Mouse (Mus musculus) neural tube, embryonic 15.5 days (tissue): ENCODE results near the gene Zfp219. TPM values are rescaled to one million over a fixed set of nuclear protein-coding genes. Genes with fewer than 3 reads are reported as not detected.
"Not testable (repeated sequence)": the region's sequence is repeated elsewhere in the genome, so short reads cannot be mapped to it uniquely, and the experiment has no call there.

Experiments
- ATAC-seq: fragments of 200-750 bp; cut with Nextera tagmentation; 2 replicates; pipeline ENCODE4 v1.8.0; 2017; ENCODE audit warnings: mild to moderate bottlenecking, moderate TSS enrichment, moderate library complexity; ENCODE audit not compliant: low FRiP score
- H3K27ac ChIP-seq: fragments of 300-500 bp; sonication (generic); replicated peaks from 2 replicates; pipeline ENCODE4 v1.5.1; 2015; ENCODE audit warnings: mild to moderate bottlenecking, inconsistent platforms
- H3K27me3 ChIP-seq: fragments of 300-500 bp; sonication (generic); replicated peaks from 2 replicates; pipeline ENCODE4 v1.6.1; 2015; ENCODE audit warnings: inconsistent platforms
- H3K36me3 ChIP-seq: fragments of 300-500 bp; sonication (generic); 2 replicates; pipeline ENCODE4 v1.6.1; 2015; ENCODE audit warnings: inconsistent platforms
- H3K4me1 ChIP-seq: fragments of 300-500 bp; sonication (generic); 2 replicates; pipeline ENCODE4 v1.6.1; 2015; ENCODE audit warnings: inconsistent platforms
- H3K4me2 ChIP-seq: fragments of 300-500 bp; sonication (generic); 2 replicates; pipeline ENCODE4 v1.6.1; 2015; ENCODE audit warnings: inconsistent platforms, mild to moderate bottlenecking, moderate library complexity
- H3K4me3 ChIP-seq: fragments of 300-500 bp; sonication (generic); replicated peaks from 2 replicates; pipeline ENCODE4 v1.5.1; 2015; ENCODE audit warnings: mild to moderate bottlenecking, inconsistent platforms
- H3K9ac ChIP-seq: fragments of 300-500 bp; sonication (generic); replicated peaks from 2 replicates; pipeline ENCODE4 v1.6.1; 2015; ENCODE audit warnings: mild to moderate bottlenecking, inconsistent platforms
- H3K9me3 ChIP-seq: fragments of 300-500 bp; sonication (generic); replicated peaks from 2 replicates; pipeline ENCODE4 v1.6.1; 2016; ENCODE audit warnings: inconsistent platforms
- WGBS: fragments of 180-500 bp; shearing (Covaris S2); methylation state at CpG from one replicate; pipeline ENCODE4 v1.1.7; 2015; ENCODE audit warnings: mixed read lengths; 5-methylcytosine and 5-hydroxymethylcytosine counted together
- polyA plus RNA-seq: library from polyadenylated mRNA; unstranded; fragments of >200 nt; fragmentation: Nextera tagmentation; extraction: Ambion mirVana; gene quantifications from 2 replicates; pipeline ENCODE4 v1.2.1, GENCODE M21; 2015

Gene Zfp219
- polyA plus RNA-seq: 25.3 and 28.6 TPM in 2 replicates

DNA sequence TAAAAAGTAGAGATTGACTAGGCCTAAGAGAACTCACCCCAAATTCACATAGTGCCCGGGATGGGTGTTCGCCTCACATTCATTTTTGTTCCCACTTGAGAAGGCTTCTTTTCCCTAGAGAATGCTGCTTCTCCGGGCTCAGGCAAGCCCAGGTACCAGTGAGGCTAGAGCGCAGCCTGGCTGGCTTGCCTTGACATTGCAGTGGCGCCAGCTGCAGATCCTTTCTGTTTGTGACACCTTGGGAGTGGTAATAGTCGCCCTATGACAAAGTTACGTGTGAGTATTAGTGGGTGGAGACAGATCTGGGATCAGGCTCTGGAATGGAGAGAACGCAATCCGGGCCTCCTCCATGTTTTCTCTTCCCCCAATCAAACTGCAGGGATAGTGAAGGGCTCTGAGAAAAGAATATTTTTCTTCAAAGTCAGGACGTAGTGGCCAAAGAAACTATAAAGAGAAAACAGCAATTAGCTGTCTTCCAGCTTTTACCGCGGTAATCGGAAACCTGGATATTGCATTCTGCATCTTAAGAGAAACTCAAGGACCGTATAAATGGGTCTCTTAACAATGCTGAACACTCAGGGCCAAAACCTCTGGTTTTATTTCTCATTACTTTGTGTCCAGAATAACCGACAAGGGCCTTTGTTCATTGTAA is at the start of gene Zfp219:
Zfp219 (minus strand) TSS at position 248 of the 652 bp plus-strand sequence.
- peak; percentile 73 for ATAC-seq
- 3% methylated on average over 15 of the region's 15 CpGs for WGBS
- H3K27me3 ChIP-seq: no peaks in the 10 kb centered on the region
- peak within 1 kb of the TSS; percentile 99 for H3K27ac ChIP-seq
- peak within 1 kb of the TSS; percentile 94 for H3K9ac ChIP-seq
- peak within 1 kb of the TSS; percentile 66 for H3K4me2 ChIP-seq
- H3K4me1 ChIP-seq: peaks cover 55% of the 10 kb centered on the region
- H3K9me3 ChIP-seq: no peaks in the 10 kb centered on the region
- H3K4me3 ChIP-seq: peak within 1 kb of the TSS; percentile 72
- H3K36me3 ChIP-seq: no peaks in the 10 kb centered on the region

DNA sequence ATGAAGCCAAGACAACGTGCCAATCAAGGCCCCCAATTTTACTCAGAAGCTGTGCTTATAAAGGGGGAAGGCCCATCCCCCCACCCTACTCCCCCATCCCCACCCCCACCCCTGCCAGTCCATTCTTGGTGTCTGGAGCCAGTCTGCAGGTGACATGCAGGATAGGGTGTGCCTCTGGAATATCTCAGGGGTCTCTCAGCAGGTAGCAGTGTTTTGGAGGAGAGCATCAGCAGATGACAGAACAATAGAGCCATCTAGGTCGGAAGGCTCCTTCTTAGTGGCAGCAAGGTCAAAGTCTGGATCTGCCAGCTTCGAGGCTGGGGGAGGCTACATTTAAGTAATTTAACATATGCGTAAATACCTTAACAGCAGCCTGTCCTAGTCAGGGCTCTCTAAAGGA is 45.6 kb upstream of the Zfp219 start:
- Histone ChIP-seq H3K36me3 (peaks cover 2% of the 10 kb centered on the region), H3K4me1 (no peaks in the 10 kb centered on the region), H3K9me3 (no peaks in the 10 kb centered on the region), H3K4me2 (no peak overlapping the region), H3K27me3 (no peaks in the 10 kb centered on the region), H3K4me3 (no peak overlapping the region), H3K9ac (no peak overlapping the region), H3K27ac (no peak overlapping the region)
- 62% methylated on average over 4 of the region's 4 CpGs for WGBS
- ATAC-seq: no peak

DNA sequence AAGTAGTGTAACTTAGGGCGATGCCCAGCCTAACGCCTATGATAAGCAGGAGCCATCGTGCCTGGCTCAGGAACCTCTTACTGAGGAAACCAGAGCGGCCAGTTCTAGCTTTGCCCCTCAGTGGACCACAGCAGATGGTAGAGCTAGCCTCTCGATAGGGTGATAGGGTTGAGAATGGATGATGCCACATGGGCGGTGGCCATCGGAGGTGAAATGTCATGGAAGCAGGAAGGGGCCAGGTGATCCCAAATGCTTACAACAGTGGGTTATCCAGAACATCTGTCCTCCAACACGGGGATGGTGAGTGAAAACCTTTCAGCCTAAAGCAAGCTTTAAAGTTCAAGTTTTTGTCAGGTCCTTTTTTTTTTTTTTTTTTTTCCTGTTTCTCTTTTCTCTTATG is 41.3 kb upstream of the Zfp219 start:
- H3K27ac ChIP-seq: no peak overlapping the region
- H3K4me3 ChIP-seq: no peak overlapping the region
- no peak overlapping the region for H3K9ac ChIP-seq
- H3K36me3 ChIP-seq: no peaks in the 10 kb centered on the region
- no peaks in the 10 kb centered on the region for H3K4me1 ChIP-seq
- H3K9me3 ChIP-seq: no peaks in the 10 kb centered on the region
- no peak overlapping the region for H3K4me2 ChIP-seq
- H3K27me3 ChIP-seq: no peaks in the 10 kb centered on the region
- 84% methylated on average over 8 of the region's 8 CpGs for WGBS
- ATAC-seq: no peak

DNA sequence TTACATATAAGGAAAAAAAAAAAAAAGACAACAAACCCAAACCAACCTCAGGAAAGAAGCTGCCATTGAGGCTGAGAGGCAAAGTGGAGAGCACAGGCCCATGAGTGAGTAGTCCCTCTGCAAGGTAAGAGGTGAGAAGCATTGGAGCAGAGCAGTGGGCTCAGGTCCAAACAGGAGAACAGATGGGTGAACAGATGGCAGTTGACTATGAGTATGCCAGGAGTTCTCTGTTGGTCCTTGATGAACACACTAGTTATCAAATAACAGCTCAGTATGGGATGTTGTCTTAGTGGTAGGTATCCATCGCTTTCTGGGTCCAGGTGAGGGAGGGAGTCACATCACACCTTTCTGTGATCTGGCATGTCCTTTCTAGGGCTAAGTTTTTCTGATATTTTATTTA is 40.3 kb upstream of the Zfp219 start:
- Histone ChIP-seq H3K4me3 (no peak overlapping the region), H3K9me3 (no peaks in the 10 kb centered on the region), H3K4me1 (no peaks in the 10 kb centered on the region), H3K36me3 (no peaks in the 10 kb centered on the region), H3K9ac (no peak overlapping the region), H3K27me3 (no peaks in the 10 kb centered on the region), H3K27ac (no peak overlapping the region), H3K4me2 (no peak overlapping the region)
- no peak for ATAC-seq
- 91% methylated on average over 1 of the region's 1 CpGs for WGBS

DNA sequence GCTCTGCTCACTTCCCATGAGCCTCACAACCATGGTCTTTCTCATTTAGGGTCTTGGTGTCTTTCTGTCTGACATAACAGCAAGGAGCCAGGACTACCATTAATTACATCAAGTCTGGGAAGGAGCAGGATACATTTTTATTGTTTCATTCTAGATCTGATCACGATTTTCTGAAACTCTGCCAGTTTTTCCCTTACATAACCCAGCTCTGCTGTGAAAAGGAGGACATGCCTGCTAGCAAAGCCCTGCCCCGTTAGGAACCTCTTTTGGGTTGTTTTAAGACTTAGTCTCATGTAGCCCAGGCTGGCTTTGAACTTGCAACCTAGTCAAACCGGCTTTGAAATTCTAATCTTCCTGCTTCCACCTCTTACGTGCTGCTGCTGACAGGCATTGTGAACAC is 39.4 kb upstream of the Zfp219 start:
- Histone ChIP-seq H3K4me3 (no peak overlapping the region), H3K9ac (no peak overlapping the region), H3K4me2 (no peak overlapping the region), H3K27me3 (no peaks in the 10 kb centered on the region), H3K4me1 (no peaks in the 10 kb centered on the region), H3K9me3 (no peaks in the 10 kb centered on the region), H3K36me3 (no peaks in the 10 kb centered on the region), H3K27ac (no peak overlapping the region)
- 71% methylated on average over 4 of the region's 4 CpGs for WGBS
- no peak for ATAC-seq

DNA sequence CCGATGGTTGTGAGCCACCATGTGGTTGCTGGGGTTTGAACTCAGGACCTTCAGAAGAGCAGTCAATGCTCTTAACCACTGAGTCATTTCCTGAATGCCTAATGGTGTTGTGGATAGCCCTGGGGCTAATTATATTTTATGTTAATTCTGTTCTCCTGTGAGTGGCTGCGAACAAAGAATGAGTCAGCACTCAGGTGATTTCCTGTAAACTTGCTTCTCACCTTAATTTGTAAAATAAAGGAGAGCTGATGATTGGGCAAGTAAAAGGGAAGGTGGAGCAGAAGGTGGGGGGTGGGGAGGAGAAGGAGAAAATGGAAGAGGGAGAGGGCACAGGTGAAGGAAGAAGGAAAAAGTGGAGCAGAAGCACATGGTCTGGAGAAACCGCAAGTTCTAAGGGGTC is 32.2 kb upstream of the Zfp219 start:
- not testable (repeated sequence) for H3K4me3 ChIP-seq, H3K36me3 ChIP-seq, H3K27ac ChIP-seq, H3K4me2 ChIP-seq, H3K4me1 ChIP-seq, H3K9ac ChIP-seq, H3K9me3 ChIP-seq, H3K27me3 ChIP-seq, ATAC-seq
- 86% methylated on average over 3 of the region's 3 CpGs for WGBS

DNA sequence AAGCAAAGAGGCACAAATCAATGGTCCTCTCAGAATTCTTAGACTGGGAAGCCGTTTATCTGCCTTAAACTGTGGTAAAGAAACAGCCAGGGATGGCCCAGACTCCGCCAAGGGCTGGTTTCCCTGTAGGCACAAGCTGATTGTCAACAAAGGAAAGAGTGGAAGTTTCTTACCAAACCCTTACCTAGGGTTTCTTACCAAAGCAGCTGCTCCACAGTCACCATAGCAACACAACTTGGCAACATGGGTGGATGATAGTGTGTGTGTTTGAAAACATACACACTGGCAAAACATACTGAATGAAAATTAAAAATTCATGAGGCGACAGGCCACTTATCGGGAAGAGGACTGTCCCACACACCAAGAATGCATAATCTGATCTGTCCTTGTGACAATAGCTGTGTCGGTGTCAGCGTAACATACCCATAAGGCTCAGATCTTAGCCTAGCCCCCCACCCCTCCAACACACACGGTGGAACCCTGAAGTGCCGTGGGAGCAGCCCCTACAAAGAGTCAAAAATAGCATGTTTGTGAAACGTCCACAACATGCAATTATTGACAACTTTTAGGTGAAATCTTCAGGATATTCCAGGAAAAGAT is 25.5 kb upstream of the Zfp219 start:
- H3K27me3 ChIP-seq: no peaks in the 10 kb centered on the region

DNA sequence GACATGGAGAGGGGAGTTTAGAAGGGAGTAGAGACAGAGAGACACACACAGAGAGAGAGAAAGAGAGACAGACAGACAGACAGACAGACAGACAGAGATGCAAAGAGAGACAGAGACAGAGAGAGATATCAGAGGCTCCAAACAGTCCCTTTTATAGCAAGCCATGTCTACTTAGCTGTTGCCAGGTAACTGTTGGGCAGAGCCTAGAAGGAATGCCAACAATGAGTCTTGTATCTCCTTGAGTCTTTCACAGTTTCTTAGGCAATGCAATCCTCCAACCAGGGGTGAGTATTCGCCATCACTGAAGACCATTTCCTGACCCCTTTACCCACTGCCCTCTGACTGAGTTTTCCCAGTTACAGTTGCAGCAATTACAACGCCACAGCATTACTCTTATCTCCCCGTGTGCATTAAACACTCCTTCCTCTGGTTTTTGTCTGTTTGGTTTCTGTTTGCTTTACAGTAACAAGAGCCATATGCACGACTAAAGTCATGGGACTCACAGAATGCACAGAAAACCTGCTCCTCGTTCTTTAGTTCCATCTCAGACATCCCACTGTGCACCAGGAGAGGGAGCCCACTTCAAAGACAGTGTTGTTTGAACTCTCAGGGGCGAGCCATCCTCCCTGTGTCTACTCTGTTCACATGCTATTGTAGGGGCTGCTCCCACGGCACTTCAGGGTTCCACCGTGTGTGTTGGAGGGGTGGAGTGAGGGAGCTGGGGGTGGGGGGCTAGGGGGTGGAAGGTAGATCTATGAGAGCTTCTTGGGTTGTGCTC is 24.6 kb upstream of the Zfp219 start:
- Histone ChIP-seq H3K4me3 (no peak overlapping the region), H3K4me1 (peaks cover 10% of the 10 kb centered on the region; the same call in 1 of the 2 replicates), H3K9ac (no peak overlapping the region), H3K4me2 (no peak overlapping the region), H3K27ac (no peak overlapping the region), H3K27me3 (no peaks in the 10 kb centered on the region), H3K36me3 (no peaks in the 10 kb centered on the region), H3K9me3 (no peaks in the 10 kb centered on the region)
- WGBS: 5% methylated on average over 8 of the region's 8 CpGs
- peak; percentile 65; the same call in 1 of the 2 replicates for ATAC-seq

More for the DNA sequence above, 25.5 kb upstream of the Zfp219 start:
- WGBS: 74% methylated on average over 9 of the region's 9 CpGs
- Histone ChIP-seq H3K36me3 (no peaks in the 10 kb centered on the region), H3K9ac (no peak overlapping the region), H3K27ac (no peak overlapping the region), H3K9me3 (no peaks in the 10 kb centered on the region), H3K4me3 (no peak overlapping the region), H3K4me2 (no peak overlapping the region), H3K4me1 (peaks cover 10% of the 10 kb centered on the region; the same call in 1 of the 2 replicates)
- ATAC-seq: no peak

DNA sequence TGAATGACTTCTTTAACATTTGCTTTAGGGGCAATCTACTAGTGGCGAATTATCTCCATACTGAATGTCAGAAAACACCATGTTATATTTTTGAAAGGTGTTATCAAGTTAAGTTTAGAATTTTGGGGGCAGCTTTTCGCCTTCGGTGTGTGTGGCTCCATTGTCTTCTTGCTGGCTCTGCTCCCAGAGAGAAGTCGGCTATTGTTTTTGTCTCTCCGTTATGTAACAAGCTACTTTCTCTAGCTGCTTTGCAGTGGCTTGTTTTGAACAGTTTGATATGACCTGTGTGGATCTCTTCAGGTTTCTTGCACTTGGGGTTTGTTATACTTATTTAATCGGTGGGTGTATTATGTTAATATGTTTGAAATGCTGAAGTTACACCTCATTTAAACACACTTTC is 22.9 kb upstream of the Zfp219 start:
- Histone ChIP-seq H3K27ac (no peak overlapping the region), H3K27me3 (no peaks in the 10 kb centered on the region), H3K9me3 (no peaks in the 10 kb centered on the region), H3K4me3 (no peak overlapping the region), H3K4me1 (peaks cover 10% of the 10 kb centered on the region; the same call in 1 of the 2 replicates), H3K9ac (no peak overlapping the region), H3K36me3 (no peaks in the 10 kb centered on the region), H3K4me2 (no peak overlapping the region)
- ATAC-seq: no peak
- 69% methylated on average over 6 of the region's 6 CpGs for WGBS

DNA sequence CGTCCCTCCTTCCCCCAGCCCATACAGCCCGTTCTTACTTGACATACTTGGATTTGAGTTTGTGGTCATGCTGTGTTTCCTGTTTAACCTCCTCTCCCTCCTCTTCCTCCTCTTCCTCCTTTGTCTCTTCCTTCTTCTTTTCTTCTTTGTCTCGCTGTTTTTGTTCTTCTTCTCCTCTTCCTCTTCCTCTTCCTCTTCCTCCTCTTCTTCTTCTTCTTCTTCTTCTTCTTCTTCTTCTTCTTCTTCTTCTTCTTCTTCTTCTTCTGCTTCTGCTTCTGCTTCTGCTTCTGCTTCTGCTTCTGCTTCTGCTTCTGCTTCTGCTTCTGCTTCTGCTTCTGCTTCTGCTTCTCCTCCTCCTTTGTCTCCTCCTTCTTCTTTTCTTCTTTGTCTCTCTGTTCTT is 21.8 kb upstream of the Zfp219 start, which contains the start of gene Olfr221:
Olfr221 (minus strand) TSS at position 101 of the 400 bp plus-strand sequence.
- H3K9ac ChIP-seq, ATAC-seq, H3K4me3 ChIP-seq, H3K36me3 ChIP-seq, H3K27ac ChIP-seq, H3K27me3 ChIP-seq, H3K4me2 ChIP-seq, H3K9me3 ChIP-seq: not testable (repeated sequence)
- 65% methylated on average over 3 of the region's 3 CpGs for WGBS
- H3K4me1 ChIP-seq: peaks cover 10% of the 10 kb centered on the region; the same call in 1 of the 2 replicates

DNA sequence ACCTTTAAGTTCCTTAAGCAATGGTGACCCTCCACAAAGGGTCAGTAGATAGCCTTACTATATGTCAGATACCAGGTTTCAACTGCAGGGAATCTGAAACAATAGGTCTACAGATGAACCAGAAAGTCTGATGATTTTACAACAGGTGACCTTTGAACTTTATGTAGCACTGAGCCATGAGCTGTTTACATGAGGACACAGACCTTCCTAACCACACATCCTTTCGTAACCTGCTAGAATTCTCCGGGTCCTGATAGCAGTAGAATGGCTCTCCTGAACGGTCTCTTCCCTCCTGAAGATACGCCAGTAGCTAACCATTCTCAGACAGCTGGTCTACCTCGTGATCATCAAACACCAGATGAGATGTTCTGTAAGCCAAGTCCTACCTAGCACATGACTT is 18.8 kb upstream of the Zfp219 start:
- no peak for ATAC-seq
- Histone ChIP-seq H3K27me3 (no peaks in the 10 kb centered on the region), H3K9me3 (no peaks in the 10 kb centered on the region), H3K9ac (no peak overlapping the region), H3K27ac (no peak overlapping the region), H3K4me1 (no peaks in the 10 kb centered on the region), H3K4me3 (no peak overlapping the region), H3K36me3 (no peaks in the 10 kb centered on the region), H3K4me2 (no peak overlapping the region)
- WGBS: 91% methylated on average over 5 of the region's 5 CpGs

DNA sequence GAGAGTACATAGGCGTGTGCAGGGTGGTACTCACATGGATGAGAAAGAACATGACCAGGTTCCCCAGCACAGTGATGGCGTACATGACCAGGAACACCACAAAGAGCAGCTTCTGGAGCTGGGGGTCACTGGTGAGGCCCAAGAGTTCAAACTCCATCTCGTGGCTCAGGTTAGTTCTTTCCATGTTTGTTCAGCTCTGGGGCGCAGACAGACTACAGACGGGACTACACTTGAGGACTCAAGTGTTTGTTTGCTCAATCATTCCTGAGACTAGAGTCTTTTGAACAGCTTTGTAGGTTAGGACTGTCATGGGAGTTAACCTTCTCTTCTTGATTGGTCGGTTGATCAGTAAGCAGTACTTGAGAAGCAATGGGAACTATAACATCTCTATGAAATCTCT is 15.4 kb upstream of the Zfp219 start:
- Histone ChIP-seq H3K36me3 (no peaks in the 10 kb centered on the region), H3K9me3 (no peaks in the 10 kb centered on the region), H3K4me1 (no peaks in the 10 kb centered on the region), H3K4me2 (no peak overlapping the region), H3K27me3 (no peaks in the 10 kb centered on the region), H3K27ac (no peak overlapping the region), H3K4me3 (no peak overlapping the region), H3K9ac (no peak overlapping the region)
- WGBS: 90% methylated on average over 6 of the region's 6 CpGs
- ATAC-seq: no peak
